In the genomic region with DNA sequence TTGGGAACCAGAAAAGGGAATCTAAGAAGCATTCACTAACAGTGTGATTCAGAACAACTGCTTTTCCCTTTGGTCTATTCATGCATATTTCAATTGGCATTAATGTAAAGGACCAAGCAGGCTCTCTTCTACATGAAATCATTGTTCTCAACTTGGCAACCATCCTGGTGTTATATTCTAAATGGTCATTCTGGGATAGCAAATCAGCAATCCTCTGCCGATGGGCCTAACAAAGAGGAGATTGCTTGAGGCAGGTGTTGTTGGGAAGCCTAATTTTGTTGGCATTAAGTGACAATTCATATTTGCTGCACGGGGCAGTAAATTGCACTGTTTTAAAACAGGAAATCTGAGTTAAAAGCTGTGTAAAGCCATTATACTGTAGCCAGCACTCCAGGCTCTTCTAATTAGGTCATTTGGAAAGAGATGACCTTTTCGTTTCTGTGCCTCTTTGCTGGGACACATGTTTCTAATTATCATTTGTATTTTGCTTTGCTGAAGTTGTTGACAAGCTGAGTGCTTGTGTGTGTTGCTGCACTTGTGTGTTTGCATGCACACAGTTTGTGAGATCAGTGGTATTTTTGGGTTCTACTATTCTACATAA, we compare ENCODE assay signal across 9 mouse cellular contexts.
DNase-seq lines count a peak whose midpoint lies in the region; ATAC-seq lines count a peak whose summit lies in the region.
"Had no signal": no experiment of that assay in that cellular context is flagged by ENCODE, and none has a peak within 500 bp of the region (broad histone marks: within the 10 kb centered on the region; RNA-seq: fewer than 3 reads in every experiment).

No protein-coding gene starts in this region.

- no peaks in the 10 kb centered on the region for H3K27me3 ChIP-seq in neural tube, embryonic 13.5 days
- H3K27me3 ChIP-seq in forebrain, embryonic 15.5 days = no peaks in the 10 kb centered on the region
- no peaks in the 10 kb centered on the region for H3K27me3 ChIP-seq in limb, embryonic 12.5 days
- H3K27me3 ChIP-seq: hindbrain, embryonic 15.5 days had no signal

- no peaks in the 10 kb centered on the region for H3K9me3 ChIP-seq in neural tube, embryonic 13.5 days
- no peaks in the 10 kb centered on the region for H3K9me3 ChIP-seq in forebrain, embryonic 15.5 days
- no peaks in the 10 kb centered on the region for H3K9me3 ChIP-seq in limb, embryonic 12.5 days
- H3K9me3 ChIP-seq: hindbrain, embryonic 15.5 days had no signal

- H3K4me3 ChIP-seq in neural tube, embryonic 13.5 days = no peak overlapping the region
- H3K4me3 ChIP-seq in forebrain, embryonic 15.5 days = no peak overlapping the region
- H3K4me3 ChIP-seq in limb, embryonic 12.5 days (replicated peaks) = no peak overlapping the region
- H3K4me3 ChIP-seq: hindbrain, embryonic 15.5 days had no signal

- WGBS in neural tube, embryonic 13.5 days = 13% methylated on average over 3 of the region's 3 CpGs
- WGBS in forebrain, embryonic 15.5 days = 6% methylated on average over 3 of the region's 3 CpGs
- 5% methylated on average over 3 of the region's 3 CpGs for WGBS in limb, embryonic 12.5 days

- H3K4me2 ChIP-seq in neural tube, embryonic 13.5 days = no peak overlapping the region
- no peak overlapping the region for H3K4me2 ChIP-seq in forebrain, embryonic 15.5 days (replicated peaks)
- no peak overlapping the region for H3K4me2 ChIP-seq in limb, embryonic 12.5 days
- H3K4me2 ChIP-seq: hindbrain, embryonic 15.5 days had no signal

- H3K4me1 ChIP-seq in neural tube, embryonic 13.5 days (replicated peaks) = peaks cover 25% of the 10 kb centered on the region
- peaks cover 18% of the 10 kb centered on the region for H3K4me1 ChIP-seq in forebrain, embryonic 15.5 days
- peaks cover 23% of the 10 kb centered on the region for H3K4me1 ChIP-seq in limb, embryonic 12.5 days (replicated peaks)
- H3K4me1 ChIP-seq: hindbrain, embryonic 15.5 days had no signal

- DNase-seq in neural tube, embryonic 10.5 days (ENCODE audit: extremely low spot score, low spot score) = no peak
- DNase-seq in adipocyte (ENCODE audit: low spot score) = no peak
- DNase-seq in adrenal gland, adult 2 months = no peak

- peak overlapping the region; percentile 42 for H3K27ac ChIP-seq in neural tube, embryonic 13.5 days (replicated peaks)
- H3K27ac ChIP-seq in forebrain, embryonic 15.5 days (replicated peaks) = peak overlapping the region; percentile 34
- no peak overlapping the region for H3K27ac ChIP-seq in limb, embryonic 12.5 days
- H3K27ac ChIP-seq: hindbrain, embryonic 15.5 days; liver, embryonic 14.5 days had no signal

- H3K36me3 ChIP-seq in neural tube, embryonic 13.5 days = no peaks in the 10 kb centered on the region
- H3K36me3 ChIP-seq in forebrain, embryonic 15.5 days = no peaks in the 10 kb centered on the region
- H3K36me3 ChIP-seq in limb, embryonic 12.5 days = no peaks in the 10 kb centered on the region
- H3K36me3 ChIP-seq: hindbrain, embryonic 15.5 days had no signal

- H3K9ac ChIP-seq in neural tube, embryonic 13.5 days = no peak overlapping the region
- no peak overlapping the region for H3K9ac ChIP-seq in forebrain, embryonic 15.5 days (replicated peaks)
- H3K9ac ChIP-seq in limb, embryonic 12.5 days (replicated peaks) = no peak overlapping the region
- H3K9ac ChIP-seq: hindbrain, embryonic 15.5 days; liver, embryonic 14.5 days had no signal

- ATAC-seq in neural tube, embryonic 13.5 days (ENCODE audit: low read depth) = peak; percentile 63; the same call in 1 of the 2 replicates
- ATAC-seq in forebrain, embryonic 15.5 days (replicated peaks) = peak; percentile 92
- peak; percentile 59; the same call in 1 of the 2 replicates for ATAC-seq in limb, embryonic 12.5 days (ENCODE audit: insufficient number of reproducible peaks, insufficient read depth, low FRiP score, low TSS enrichment, low read depth)
- ATAC-seq in megakaryocyte, adult 5-6 weeks (ENCODE audit: poor library complexity, severe bottlenecking) = no peak
